Mouse (Mus musculus) liver, adult 2 months (tissue): Measurements from ENCODE around the gene Atxn1. TPM values are rescaled to one million over a fixed set of nuclear protein-coding genes. Genes with fewer than 3 reads are reported as not detected.

Experiments used
- DNase-seq: peaks from one replicate; pipeline ENCODE4 v3.0.0-alpha.2; 2011; ENCODE audit warnings: low read depth, low spot score; ENCODE audit errors: extremely low read depth
- H3K27ac ChIP-seq: fragments of 200-500 bp; replicated peaks from 2 replicates; pipeline ENCODE4 v1.5.1; 2012; ENCODE audit warnings: low read depth, mild to moderate bottlenecking, control low read depth, inconsistent platforms, low read length; ENCODE audit not compliant: insufficient read depth
- H3K27me3 ChIP-seq: fragments of 200-500 bp; 2 replicates; pipeline ENCODE4 v1.6.1; 2012; ENCODE audit warnings: mild to moderate bottlenecking, moderate library complexity, low read length, inconsistent platforms; ENCODE audit not compliant: control insufficient read depth, insufficient read depth
- H3K36me3 ChIP-seq: fragments of 200-500 bp; 2 replicates; pipeline ENCODE4 v1.6.1; 2012; ENCODE audit warnings: low read length, inconsistent platforms; ENCODE audit not compliant: control insufficient read depth, insufficient read depth
- H3K4me1 ChIP-seq: fragments of 200-500 bp; 2 replicates; pipeline ENCODE4 v1.6.1; 2011; ENCODE audit warnings: low read length; ENCODE audit not compliant: control insufficient read depth, insufficient read depth
- H3K4me3 ChIP-seq: fragments of 200-500 bp; 2 replicates; pipeline ENCODE4 v1.5.1; 2011; ENCODE audit warnings: low read depth, mild to moderate bottlenecking, control low read depth, low read length, moderate library complexity; ENCODE audit not compliant: insufficient read depth
- H3K79me2 ChIP-seq: fragments of 200-500 bp; 2 replicates; pipeline ENCODE4 v1.6.1; 2012; ENCODE audit warnings: inconsistent platforms, mild to moderate bottlenecking, low read length, moderate library complexity; ENCODE audit not compliant: control insufficient read depth, insufficient read depth
- H3K9ac ChIP-seq: fragments of 200-500 bp; 2 replicates; pipeline ENCODE4 v1.6.1; 2012; ENCODE audit warnings: low read depth, mild to moderate bottlenecking, control low read depth, inconsistent platforms, low read length
- CTCF ChIP-seq: fragments of 200-500 bp; IDR thresholded peaks from 2 replicates; pipeline ENCODE4 v1.5.1; 2011; ENCODE audit warnings: low read depth, low read length, control low read depth
- POLR2A ChIP-seq: fragments of 200-500 bp; IDR thresholded peaks from 2 replicates; pipeline ENCODE4 v1.6.1; 2011; ENCODE audit warnings: low read length, control low read depth; ENCODE audit not compliant: insufficient read depth; ENCODE audit errors: extremely low read depth
- WGBS: fragments of 180-500 bp; shearing (Covaris S2); methylation state at CpG from one replicate; pipeline ENCODE4 v1.1.7; 2018; 5-methylcytosine and 5-hydroxymethylcytosine counted together
- polyA plus RNA-seq: library from polyadenylated mRNA; depleted of rRNA; stranded (reverse); fragments of >200 nt; gene quantifications from 2 replicates; pipeline ENCODE4 v1.2.3, GENCODE M21; 2012
- total RNA-seq: library from RNA; depleted of rRNA; stranded (reverse); fragments of >200 nt; gene quantifications from 2 replicates; pipeline ENCODE4 v1.2.3, GENCODE M21; 2014

Gene Atxn1
- total and polyA plus RNA-seq, 2 experiments, result 7.7 to 7.8 TPM

GRCm38 (mm10) chr13:45897571-45897970 is 67.2 kb downstream of the Atxn1 start:
- Histone ChIP-seq H3K27me3 (no peaks in the 10 kb centered on the region), H3K9ac (no peak overlapping the region), H3K36me3 (no peaks in the 10 kb centered on the region), H3K79me2 (peaks cover 24% of the 10 kb centered on the region; the same call in 1 of the 2 replicates), H3K4me1 (no peaks in the 10 kb centered on the region), H3K27ac (no peak overlapping the region), H3K4me3 (no peak overlapping the region)
- 65% methylated on average over 2 of the region's 2 CpGs for WGBS
- TF ChIP-seq CTCF, result no peak
- no peak for TF ChIP-seq POLR2A
- DNase-seq, result peak; percentile 38

DNA sequence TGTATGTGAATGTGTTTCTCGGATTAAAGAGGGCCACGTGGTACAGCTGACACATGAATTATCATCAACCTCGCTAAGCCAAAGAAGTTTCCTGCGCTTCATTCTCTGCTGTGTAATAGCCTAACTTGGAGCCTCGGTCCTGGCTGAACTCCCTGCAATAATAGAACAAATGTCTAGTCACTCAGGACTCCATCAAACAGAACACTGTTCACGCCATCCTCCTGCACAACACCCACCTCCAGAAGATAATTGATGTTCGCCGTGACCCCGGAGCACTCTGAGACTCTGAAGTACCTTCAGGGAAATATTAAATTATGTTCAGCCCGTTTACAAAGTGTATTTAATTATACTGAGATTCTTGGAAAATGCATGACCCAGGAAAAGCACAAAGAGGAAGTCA is 70.0 kb downstream of the Atxn1 start:
- H3K4me1 ChIP-seq, result peaks cover 4% of the 10 kb centered on the region; the same call in 1 of the 2 replicates
- no peak for TF ChIP-seq CTCF
- no peak for TF ChIP-seq POLR2A
- no peaks in the 10 kb centered on the region for H3K27me3 ChIP-seq
- H3K4me3 ChIP-seq, result no peak overlapping the region
- WGBS, result 84% methylated on average over 10 of the region's 10 CpGs
- no peak for DNase-seq
- no peak overlapping the region for H3K9ac ChIP-seq
- no peaks in the 10 kb centered on the region for H3K36me3 ChIP-seq
- H3K79me2 ChIP-seq, result peaks cover 13% of the 10 kb centered on the region; the same call in 1 of the 2 replicates
- no peak overlapping the region for H3K27ac ChIP-seq

DNA sequence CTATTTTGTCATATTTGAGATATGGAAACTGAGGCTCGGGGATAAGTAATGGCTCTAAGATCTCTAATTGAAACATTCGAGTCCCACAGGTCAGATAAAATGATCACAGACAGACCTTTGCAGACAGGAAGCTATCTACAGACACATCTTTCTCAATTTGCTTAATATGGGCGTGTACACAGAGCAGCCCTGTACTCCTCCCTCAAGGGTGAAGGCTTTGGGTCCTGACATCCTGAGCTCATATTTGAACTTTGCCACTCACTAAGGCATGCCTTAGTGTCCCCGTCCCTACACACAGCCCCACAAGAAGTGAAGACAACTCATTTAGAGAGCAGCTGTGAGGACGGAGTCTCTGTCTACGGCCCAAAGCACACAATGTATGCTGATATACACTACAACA is 70.6 kb downstream of the Atxn1 start:
- Histone ChIP-seq H3K4me1 (peaks cover 6% of the 10 kb centered on the region; the same call in 1 of the 2 replicates), H3K4me3 (no peak overlapping the region), H3K79me2 (peaks cover 16% of the 10 kb centered on the region; the same call in 1 of the 2 replicates), H3K36me3 (no peaks in the 10 kb centered on the region), H3K9ac (no peak overlapping the region), H3K27ac (no peak overlapping the region), H3K27me3 (no peaks in the 10 kb centered on the region)
- WGBS, result 93% methylated on average over 6 of the region's 6 CpGs
- TF ChIP-seq POLR2A (no peak), CTCF (no peak)
- no peak for DNase-seq

DNA sequence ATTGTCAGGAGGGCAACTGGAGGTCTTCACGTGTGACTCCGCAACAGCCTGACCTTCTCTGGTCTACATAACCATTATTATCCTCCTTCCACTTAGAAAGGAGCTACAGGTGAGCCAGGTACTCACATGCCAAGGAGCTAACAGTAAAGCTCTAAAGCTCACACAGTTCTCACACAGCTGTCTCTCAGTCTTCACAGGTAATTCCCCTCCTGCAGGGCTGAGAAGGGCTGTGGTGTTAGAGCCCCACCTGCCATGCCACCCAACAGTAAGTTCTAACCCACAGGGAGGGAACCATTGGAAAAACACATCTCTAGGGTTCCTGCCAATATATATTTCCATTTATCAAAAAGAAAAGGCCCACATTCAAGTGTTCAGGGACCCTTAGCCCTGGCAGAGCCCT is 73.7 kb downstream of the Atxn1 start:
- H3K27ac ChIP-seq, result no peak overlapping the region
- 89% methylated on average over 2 of the region's 2 CpGs for WGBS
- DNase-seq, result no peak
- TF ChIP-seq CTCF (no peak), POLR2A (no peak)
- peaks cover 9% of the 10 kb centered on the region; the same call in 1 of the 2 replicates for H3K4me1 ChIP-seq
- no peaks in the 10 kb centered on the region for H3K27me3 ChIP-seq
- no peaks in the 10 kb centered on the region for H3K36me3 ChIP-seq
- no peak overlapping the region for H3K4me3 ChIP-seq
- peaks cover 15% of the 10 kb centered on the region; the same call in 1 of the 2 replicates for H3K79me2 ChIP-seq
- no peak overlapping the region for H3K9ac ChIP-seq

GRCm38 (mm10) chr13:45888953-45889749 is 75.7 kb downstream of the Atxn1 start:
- peaks cover 9% of the 10 kb centered on the region; the same call in 1 of the 2 replicates for H3K4me1 ChIP-seq
- H3K4me3 ChIP-seq, result no peak overlapping the region
- 78% methylated on average over 9 of the region's 9 CpGs for WGBS
- no peak overlapping the region for H3K27ac ChIP-seq
- peaks cover 19% of the 10 kb centered on the region; the same call in 1 of the 2 replicates for H3K79me2 ChIP-seq
- no peaks in the 10 kb centered on the region for H3K27me3 ChIP-seq
- TF ChIP-seq CTCF (no peak), POLR2A (no peak)
- H3K36me3 ChIP-seq, result no peaks in the 10 kb centered on the region
- no peak overlapping the region for H3K9ac ChIP-seq
- DNase-seq, result no peak

GRCm38 (mm10) chr13:45884878-45885277 is 79.9 kb downstream of the Atxn1 start:
- 89% methylated on average over 7 of the region's 7 CpGs for WGBS
- no peak overlapping the region for H3K9ac ChIP-seq
- H3K27me3 ChIP-seq, result no peaks in the 10 kb centered on the region
- DNase-seq, result no peak
- no peak overlapping the region for H3K27ac ChIP-seq
- no peak overlapping the region for H3K4me3 ChIP-seq
- H3K4me1 ChIP-seq, result peaks cover 4% of the 10 kb centered on the region; the same call in 1 of the 2 replicates
- H3K36me3 ChIP-seq, result no peaks in the 10 kb centered on the region
- no peak for TF ChIP-seq CTCF
- TF ChIP-seq POLR2A, result no peak
- H3K79me2 ChIP-seq, result peaks cover 18% of the 10 kb centered on the region; the same call in 1 of the 2 replicates
